Mouse (Mus musculus): ENCODE results near the gene BC003965. TPM values are rescaled to one million over a fixed set of nuclear protein-coding genes. Genes with fewer than 3 reads are reported as not detected.
A peak's percentile ranks its signal among the peaks of the same experiment; 100 is the strongest.

The BC003965 gene
- 10 to 100 TPM; 18.5 to 20.0 TPM for total RNA-seq (2021)
- long read RNA-seq, experiment 1, transcript BC003965-201 (2 exons, 3,030 nt): major isoform, 14 of 25 reads
- long read RNA-seq, experiment 1, transcript BC003965-202 (1 exons, 3,109 nt): minor isoform, 11 of 25 reads
- long read RNA-seq, experiment 1, partial matches to known transcripts: 0 of 25 reads
- long read RNA-seq, experiment 1, other reads (novel, unspliced or antisense): 0 of 25 reads
- long read RNA-seq, experiment 2, transcript BC003965-202 (1 exons, 3,109 nt): minor isoform, 19 of 56 reads
- long read RNA-seq, experiment 2, transcript BC003965-201 (2 exons, 3,030 nt): major isoform, 37 of 56 reads
- long read RNA-seq, experiment 2, partial matches to known transcripts: 0 of 56 reads
- long read RNA-seq, experiment 2, other reads (novel, unspliced or antisense): 0 of 56 reads

GRCm38 (mm10) chr17:25184129-25184691 lies at the start of gene BC003965:
Gene BC003965 (plus strand): TSS chr17:25184554.
- DNase-seq (ENCODE audit: low spot score in 2 of 2): peak; percentile 99

DNA sequence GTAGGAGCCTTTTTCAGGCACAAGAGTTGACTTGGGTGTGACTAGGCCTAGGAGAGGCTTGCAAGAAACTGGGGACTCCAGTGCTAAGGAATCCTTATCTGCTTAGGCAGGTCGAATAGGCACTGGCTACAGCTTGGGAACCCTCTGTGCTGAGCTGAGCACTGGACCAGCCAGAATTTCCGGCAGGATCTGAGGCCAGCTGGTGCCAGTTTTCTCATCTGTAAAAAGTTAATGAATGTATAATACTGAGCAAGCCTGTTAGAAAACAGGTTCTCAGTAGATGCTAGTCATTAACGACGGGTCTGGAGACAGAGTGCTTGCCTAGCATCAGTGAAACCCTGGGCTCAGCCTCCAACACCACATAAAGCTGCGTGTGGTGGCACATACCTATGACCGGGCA lies 48.7 kb upstream of the BC003965 start:
- no peak for DNase-seq (ENCODE audit: low spot score in 2 of 2)

DNA sequence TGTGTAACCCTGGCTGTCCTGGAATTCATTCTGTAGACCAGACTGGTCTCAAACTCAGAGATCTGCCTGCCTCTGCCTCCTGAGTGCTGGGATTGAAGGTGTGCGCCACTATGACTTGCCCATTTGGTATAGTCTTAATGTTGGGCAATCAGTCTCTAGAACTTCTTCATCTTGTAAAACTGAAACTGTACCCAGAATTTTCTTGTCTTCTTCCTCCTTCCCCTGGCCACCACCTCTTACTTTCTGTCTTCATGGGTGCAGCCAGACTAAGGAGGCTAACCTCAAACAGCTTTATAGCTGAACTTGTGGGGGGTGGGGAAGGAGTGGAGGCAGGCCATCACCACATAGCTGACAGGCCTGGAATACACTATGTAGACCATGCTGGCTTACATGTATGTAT lies 45.6 kb upstream of the BC003965 start:
- no peak for DNase-seq (ENCODE audit: low spot score in 2 of 2)

- no peak for DNase-seq (ENCODE audit: low spot score in 2 of 2)
These were observed 44.4 kb upstream of the BC003965 start for GRCm38 (mm10) chr17:25139960-25140359.

- no peak for DNase-seq (ENCODE audit: low spot score in 2 of 2)
These were observed 22.2 kb upstream of the BC003965 start, which contains the start of gene Ccdc154 for GRCm38 (mm10) chr17:25162161-25162560. Gene Ccdc154 (plus strand): TSS chr17:25162461.

GRCm38 (mm10) chr17:25163387-25163786 lies 21.0 kb upstream of the BC003965 start:
- DNase-seq (ENCODE audit: low spot score in 2 of 2): no peak

DNA sequence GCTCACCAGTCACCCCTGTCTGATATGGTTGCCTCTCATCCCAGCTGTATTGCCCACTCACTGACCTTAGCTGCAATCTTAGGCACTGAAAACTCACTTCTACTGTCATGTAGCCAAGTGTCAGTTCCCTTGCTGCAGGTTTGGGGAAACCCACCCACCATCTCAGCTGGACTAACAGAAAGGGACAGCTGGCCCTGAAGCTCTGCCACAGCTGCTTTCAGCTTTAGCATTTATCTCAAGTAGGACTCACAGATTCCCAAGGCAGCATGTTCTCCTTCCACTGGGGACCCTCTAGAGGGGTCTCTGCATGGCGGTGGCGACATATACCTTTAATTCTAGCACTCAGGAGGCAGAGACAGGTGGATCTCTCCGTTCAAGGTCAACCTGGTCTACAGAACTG lies 19.6 kb upstream of the BC003965 start:
- no peak for DNase-seq (ENCODE audit: low spot score in 2 of 2)

DNA sequence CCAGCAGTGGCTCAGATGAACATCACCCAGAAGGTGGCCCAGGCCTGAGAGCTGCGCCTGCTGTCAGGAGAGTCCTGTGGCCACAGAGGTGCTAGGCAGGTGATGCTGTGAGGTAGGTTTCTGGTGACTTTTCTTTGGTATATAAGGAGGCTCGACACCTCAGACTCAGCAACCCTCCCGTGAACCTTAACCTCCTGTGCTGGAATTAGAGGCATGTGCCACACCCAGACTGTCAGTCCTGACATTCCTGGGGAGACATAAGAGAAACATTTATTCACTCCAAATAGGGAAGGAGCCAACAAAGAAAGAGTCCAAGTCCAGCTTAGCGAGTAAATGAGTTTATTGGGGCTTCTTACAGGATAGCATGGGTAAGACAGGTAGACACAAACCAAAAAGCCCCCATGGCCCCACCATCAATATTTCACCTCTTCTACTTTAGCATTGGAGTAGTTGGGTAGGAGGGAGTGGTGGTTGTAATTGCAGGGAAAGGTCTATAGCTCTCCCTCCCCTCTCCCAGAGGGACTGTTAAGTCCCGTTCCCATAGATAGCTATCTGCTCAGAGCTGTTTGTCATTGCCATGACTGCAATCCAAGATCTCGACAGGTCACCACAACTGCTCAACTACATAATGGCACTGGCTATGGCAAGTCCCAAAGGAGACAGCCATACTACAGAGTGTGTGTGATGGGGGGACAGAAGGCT lies 18.2 kb upstream of the BC003965 start:
- no peak for DNase-seq (ENCODE audit: low spot score in 2 of 2)

GRCm38 (mm10) chr17:25169706-25170105 lies 14.6 kb upstream of the BC003965 start:
- no peak for DNase-seq (ENCODE audit: low spot score in 2 of 2)

DNA sequence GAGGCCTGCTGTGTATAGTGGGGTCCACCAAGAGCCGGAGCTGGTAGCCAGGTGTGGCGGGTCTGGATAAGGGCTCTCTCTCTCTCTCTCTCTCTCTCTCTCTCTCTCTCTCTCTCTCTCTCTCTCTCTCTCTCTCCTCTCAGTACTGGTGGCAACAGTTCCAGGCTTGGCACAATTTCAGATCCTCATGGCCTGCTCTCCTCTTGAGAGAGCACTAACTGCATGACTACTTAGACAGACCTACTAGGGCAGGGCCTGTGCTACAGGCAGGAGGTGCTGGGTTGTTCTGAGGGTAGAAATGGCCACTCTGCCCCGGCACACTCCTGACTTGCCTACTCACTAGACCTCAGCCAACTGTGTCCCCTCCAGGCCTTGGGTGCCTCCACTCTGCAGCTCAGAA lies 11.8 kb upstream of the BC003965 start:
- DNase-seq (ENCODE audit: low spot score in 2 of 2): no peak

DNA sequence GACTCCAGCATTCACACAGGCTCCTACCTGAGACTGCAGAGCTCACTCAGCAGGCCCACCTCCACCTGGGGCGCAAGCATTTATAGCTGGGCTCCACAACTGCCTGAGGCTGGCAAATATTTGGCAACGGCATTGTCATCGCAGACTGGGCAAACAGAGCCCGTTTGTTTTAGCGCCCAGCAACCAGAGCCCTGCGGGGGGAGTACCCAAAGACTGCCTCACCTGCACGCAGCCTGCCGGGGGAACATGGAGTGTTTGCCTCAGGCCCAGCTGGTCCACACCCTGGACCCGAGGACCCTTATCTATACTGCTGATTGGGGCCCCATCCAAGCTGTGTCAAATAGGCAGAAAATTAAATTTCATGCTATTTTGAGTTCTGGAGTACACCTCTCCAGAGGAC lies 8.9 kb upstream of the BC003965 start, which contains the start of gene Gm38655:
Gene Gm38655 (minus strand): TSS at position 61 of the 400 bp plus-strand sequence.
- no peak for DNase-seq (ENCODE audit: low spot score in 2 of 2)

- no peak for DNase-seq (ENCODE audit: low spot score in 2 of 2)
These were observed 1.1 kb upstream of the BC003965 start for GRCm38 (mm10) chr17:25183232-25183631.

GRCm38 (mm10) chr17:25184961-25185360 lies 607 bp downstream of the BC003965 start:
- no peak for DNase-seq (ENCODE audit: low spot score in 2 of 2)

- no peak for DNase-seq (ENCODE audit: low spot score in 2 of 2)
These were observed 3.4 kb downstream of the BC003965 start for GRCm38 (mm10) chr17:25187784-25188149.

- DNase-seq (ENCODE audit: low spot score in 2 of 2): peak; percentile 88 to 90
These were observed 4.0 kb downstream of the BC003965 start, which contains the start of gene Unkl for GRCm38 (mm10) chr17:25188150-25189031. Gene Unkl (plus strand): TSS chr17:25188397.

GRCm38 (mm10) chr17:25189091-25189490 lies 4.7 kb downstream of the BC003965 start:
- DNase-seq (ENCODE audit: low spot score in 2 of 2): no peak

DNA sequence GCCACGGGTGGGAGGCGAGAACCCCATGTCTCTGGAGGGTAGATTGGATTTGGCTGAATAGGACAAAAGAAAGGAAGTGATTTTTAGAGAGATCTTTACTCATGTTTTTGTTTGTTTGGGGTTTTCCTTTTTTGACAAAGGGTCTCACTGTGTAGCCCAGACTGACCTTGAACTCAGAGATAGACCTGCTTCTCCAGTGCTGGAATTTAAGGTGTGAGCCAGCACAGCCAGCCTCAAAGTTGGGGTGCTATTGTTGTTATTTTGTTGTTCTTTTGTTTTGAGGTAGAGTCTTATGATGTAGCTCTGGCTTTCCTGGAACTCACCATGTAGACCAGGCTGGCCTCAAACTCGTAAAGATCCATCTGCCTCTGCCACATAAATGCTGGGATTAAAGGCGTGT lies 18.0 kb downstream of the BC003965 start:
- no peak for DNase-seq (ENCODE audit: low spot score in 2 of 2)

GRCm38 (mm10) chr17:25210006-25210405 lies 25.7 kb downstream of the BC003965 start:
- no peak for DNase-seq (ENCODE audit: low spot score in 2 of 2)

DNA sequence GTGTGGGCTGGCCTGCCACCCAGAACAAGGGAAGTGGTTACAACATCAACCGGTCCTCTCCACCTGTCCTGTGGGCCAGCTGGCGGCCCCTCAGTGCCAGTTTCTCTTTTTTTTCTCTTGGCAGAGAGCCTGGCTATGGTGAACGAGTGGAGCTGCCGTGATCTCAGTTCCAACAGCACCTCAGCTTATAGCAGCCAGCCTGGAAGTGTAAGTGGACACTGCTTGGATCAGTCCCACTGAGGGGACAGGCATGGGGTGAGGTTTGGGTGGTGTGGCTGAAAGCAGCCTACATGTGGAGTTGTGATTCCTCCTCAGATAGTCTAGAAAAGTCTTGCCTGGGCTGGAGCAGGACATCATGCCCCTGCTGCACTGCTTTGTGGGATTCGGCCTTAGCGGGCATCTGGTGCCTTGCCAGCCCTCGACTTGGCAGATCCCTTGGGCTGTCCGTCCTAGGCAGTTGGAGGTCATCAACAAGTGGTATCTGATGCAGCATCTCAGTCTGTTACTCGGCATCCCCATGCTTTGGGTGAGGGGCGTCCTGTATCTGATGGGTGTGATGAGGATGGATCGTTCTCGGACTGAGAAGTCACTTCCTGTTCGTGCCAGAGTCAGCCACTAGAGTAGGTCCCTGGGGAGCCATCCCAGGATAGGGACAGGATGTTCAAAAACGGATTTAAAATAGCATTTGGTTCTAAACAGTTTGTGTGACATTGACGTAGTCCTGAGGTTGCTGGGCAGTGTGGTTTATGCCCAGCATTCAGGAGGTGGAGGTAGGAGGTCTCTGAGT lies 26.5 kb downstream of the BC003965 start:
- no peak for DNase-seq (ENCODE audit: low spot score in 2 of 2)

DNA sequence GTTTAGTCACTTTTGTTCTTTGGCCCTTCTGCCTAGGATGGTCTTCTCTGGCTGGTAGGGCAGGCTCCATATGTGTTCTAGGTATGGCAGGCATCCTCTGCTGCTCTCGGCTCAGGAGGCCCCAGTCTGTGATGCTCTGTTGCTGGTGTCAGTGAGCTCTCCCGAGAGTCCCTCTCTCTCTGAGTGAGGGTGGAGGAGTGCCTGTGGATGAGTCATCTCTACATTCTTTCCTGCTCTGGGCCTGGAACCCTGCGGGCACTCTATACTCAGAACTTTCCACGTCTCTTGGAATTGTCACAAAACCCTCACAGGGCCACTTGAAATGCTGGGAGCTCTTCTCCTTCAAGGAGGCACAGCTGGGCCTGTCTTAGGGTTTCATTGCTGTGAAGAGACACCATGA lies 27.4 kb downstream of the BC003965 start:
- DNase-seq (ENCODE audit: low spot score in 2 of 2): no peak
